Mouse (Mus musculus) heart, embryonic 15.5 days (tissue): ENCODE measurements at regions not wholly inside any gene's neighbourhood (a gene's known extent, or its start where the extent isn't known, plus 50 kb on each side); places are given as distances from the start of the nearest gene placed in this dataset.

Experiments
- ATAC-seq: fragments of 200-750 bp; cut with Nextera tagmentation; replicated peaks from 2 replicates; pipeline ENCODE4 v1.8.0; 2017; ENCODE audit warnings: low read depth, moderate TSS enrichment; ENCODE audit not compliant: insufficient number of reproducible peaks, insufficient read depth, low FRiP score
- H3K27ac ChIP-seq: fragments of 300-500 bp; sonication (generic); 2 replicates; pipeline ENCODE4 v1.5.1; 2015; ENCODE audit warnings: mild to moderate bottlenecking, inconsistent platforms
- H3K27me3 ChIP-seq: fragments of 300-500 bp; sonication (generic); 2 replicates; pipeline ENCODE4 v1.6.1; 2015; ENCODE audit warnings: inconsistent platforms
- H3K36me3 ChIP-seq: fragments of 300-500 bp; sonication (generic); 2 replicates; pipeline ENCODE4 v1.6.1; 2015; ENCODE audit warnings: mild to moderate bottlenecking, inconsistent platforms
- H3K4me1 ChIP-seq: fragments of 300-500 bp; sonication (generic); replicated peaks from 2 replicates; pipeline ENCODE4 v1.6.1; 2015; ENCODE audit warnings: inconsistent platforms
- H3K4me2 ChIP-seq: fragments of 300-500 bp; sonication (generic); 2 replicates; pipeline ENCODE4 v1.6.1; 2015; ENCODE audit warnings: inconsistent platforms, mild to moderate bottlenecking, moderate library complexity
- H3K4me3 ChIP-seq: fragments of 300-500 bp; sonication (generic); 2 replicates; pipeline ENCODE4 v1.5.1; 2015; ENCODE audit warnings: mild to moderate bottlenecking, inconsistent platforms
- H3K9ac ChIP-seq: fragments of 300-500 bp; sonication (generic); 2 replicates; pipeline ENCODE4 v1.6.1; 2015; ENCODE audit warnings: mild to moderate bottlenecking, inconsistent platforms
- H3K9me3 ChIP-seq: fragments of 300-500 bp; sonication (generic); replicated peaks from 2 replicates; pipeline ENCODE4 v1.6.1; 2016; ENCODE audit warnings: inconsistent platforms
- WGBS: fragments of 180-500 bp; shearing (Covaris S2); methylation state at CpG from one replicate; pipeline ENCODE4 v1.1.7; 2015; ENCODE audit warnings: mixed read lengths; 5-methylcytosine and 5-hydroxymethylcytosine counted together

- Histone ChIP-seq H3K9me3 (no peaks in the 10 kb centered on the region), H3K27ac (no peak overlapping the region), H3K36me3 (no peaks in the 10 kb centered on the region), H3K27me3 (no peaks in the 10 kb centered on the region), H3K9ac (no peak overlapping the region), H3K4me3 (no peak overlapping the region), H3K4me1 (no peaks in the 10 kb centered on the region), H3K4me2 (no peak overlapping the region)
- WGBS: 61% methylated on average over 4 of the region's 4 CpGs
- ATAC-seq: no peak
Measured at GRCm38 (mm10) chr11:90088473-90088872, 58.3 kb downstream of the Tmem100 start.

GRCm38 (mm10) chr11:90094052-90094451, 63.9 kb downstream of the Tmem100 start:
- ATAC-seq: no peak
- whole genome bisulfite sequencing: 28% methylated on average over 7 of the region's 7 CpGs
- Histone ChIP-seq H3K9ac (no peak overlapping the region), H3K4me1 (peaks cover 3% of the 10 kb centered on the region; the same call in 1 of the 2 replicates), H3K4me2 (no peak overlapping the region), H3K36me3 (no peaks in the 10 kb centered on the region), H3K9me3 (no peaks in the 10 kb centered on the region), H3K27me3 (no peaks in the 10 kb centered on the region), H3K27ac (peak overlapping the region; percentile 15; the same call in 1 of the 2 replicates), H3K4me3 (no peak overlapping the region)

GRCm38 (mm10) chr11:90094700-90095355, 64.7 kb downstream of the Tmem100 start:
- H3K4me2 ChIP-seq: no peak overlapping the region
- H3K4me3 ChIP-seq: no peak overlapping the region
- no peaks in the 10 kb centered on the region for H3K36me3 ChIP-seq
- no peaks in the 10 kb centered on the region for H3K27me3 ChIP-seq
- no peak for ATAC-seq
- WGBS: 68% methylated on average over 7 of the region's 7 CpGs
- H3K9me3 ChIP-seq: no peaks in the 10 kb centered on the region
- H3K9ac ChIP-seq: no peak overlapping the region
- peak overlapping the region; percentile 15; the same call in 1 of the 2 replicates for H3K27ac ChIP-seq
- H3K4me1 ChIP-seq: peaks cover 6% of the 10 kb centered on the region; the same call in 1 of the 2 replicates

- no peaks in the 10 kb centered on the region for H3K9me3 ChIP-seq
- no peak overlapping the region for H3K9ac ChIP-seq
- peaks cover 20% of the 10 kb centered on the region for H3K4me1 ChIP-seq
- no peak for ATAC-seq
- H3K4me2 ChIP-seq: no peak overlapping the region
- 56% methylated on average over 7 of the region's 7 CpGs for WGBS
- no peaks in the 10 kb centered on the region for H3K27me3 ChIP-seq
- H3K36me3 ChIP-seq: no peaks in the 10 kb centered on the region
- H3K27ac ChIP-seq: no peak overlapping the region
- H3K4me3 ChIP-seq: no peak overlapping the region
Measured at GRCm38 (mm10) chr11:90098471-90098870, 68.3 kb downstream of the Tmem100 start.

GRCm38 (mm10) chr11:90099178-90099577, 69.0 kb downstream of the Tmem100 start:
- H3K9me3 ChIP-seq: no peaks in the 10 kb centered on the region
- no peak overlapping the region for H3K4me3 ChIP-seq
- no peaks in the 10 kb centered on the region for H3K27me3 ChIP-seq
- H3K9ac ChIP-seq: no peak overlapping the region
- WGBS: 56% methylated on average over 1 of the region's 1 CpGs
- H3K27ac ChIP-seq: no peak overlapping the region
- H3K4me1 ChIP-seq: peaks cover 20% of the 10 kb centered on the region
- no peaks in the 10 kb centered on the region for H3K36me3 ChIP-seq
- H3K4me2 ChIP-seq: no peak overlapping the region
- no peak for ATAC-seq

GRCm38 (mm10) chr11:90100161-90100560, 70.0 kb downstream of the Tmem100 start:
- Histone ChIP-seq H3K27me3 (no peaks in the 10 kb centered on the region), H3K27ac (no peak overlapping the region), H3K9me3 (no peaks in the 10 kb centered on the region), H3K36me3 (no peaks in the 10 kb centered on the region), H3K4me3 (no peak overlapping the region), H3K9ac (no peak overlapping the region), H3K4me1 (peaks cover 20% of the 10 kb centered on the region), H3K4me2 (no peak overlapping the region)
- ATAC-seq: no peak
- 75% methylated on average over 2 of the region's 2 CpGs for WGBS

GRCm38 (mm10) chr11:90101284-90101683, 71.1 kb downstream of the Tmem100 start:
- Histone ChIP-seq H3K9ac (no peak overlapping the region), H3K27ac (peak overlapping the region; percentile 48), H3K36me3 (no peaks in the 10 kb centered on the region), H3K4me1 (peaks cover 22% of the 10 kb centered on the region), H3K27me3 (no peaks in the 10 kb centered on the region), H3K9me3 (no peaks in the 10 kb centered on the region), H3K4me3 (no peak overlapping the region), H3K4me2 (no peak overlapping the region)
- ATAC-seq: peak; percentile 82
- 27% methylated on average over 8 of the region's 8 CpGs for WGBS

GRCm38 (mm10) chr11:90106063-90106798, 76.1 kb downstream of the Tmem100 start:
- H3K9me3 ChIP-seq: no peaks in the 10 kb centered on the region
- no peak; the same call in 1 of the 2 replicates for ATAC-seq
- no peak overlapping the region for H3K4me3 ChIP-seq
- H3K27ac ChIP-seq: peak overlapping the region; percentile 45; the same call in 1 of the 2 replicates
- no peaks in the 10 kb centered on the region for H3K36me3 ChIP-seq
- no peak overlapping the region for H3K4me2 ChIP-seq
- WGBS: 31% methylated on average over 12 of the region's 12 CpGs
- H3K27me3 ChIP-seq: no peaks in the 10 kb centered on the region
- H3K4me1 ChIP-seq: peaks cover 8% of the 10 kb centered on the region
- H3K9ac ChIP-seq: no peak overlapping the region

- no peaks in the 10 kb centered on the region for H3K36me3 ChIP-seq
- H3K27me3 ChIP-seq: no peaks in the 10 kb centered on the region
- H3K4me1 ChIP-seq: peaks cover 4% of the 10 kb centered on the region
- WGBS: 42% methylated on average over 2 of the region's 2 CpGs
- H3K4me2 ChIP-seq: no peak overlapping the region
- H3K27ac ChIP-seq: no peak overlapping the region
- ATAC-seq: no peak
- no peak overlapping the region for H3K9ac ChIP-seq
- no peaks in the 10 kb centered on the region for H3K9me3 ChIP-seq
- no peak overlapping the region for H3K4me3 ChIP-seq
Measured at GRCm38 (mm10) chr11:90109681-90110111, 77.8 kb upstream of the Gm45716 start.

GRCm38 (mm10) chr11:90110170-90110569, 77.3 kb upstream of the Gm45716 start:
- H3K27me3 ChIP-seq: no peaks in the 10 kb centered on the region
- H3K27ac ChIP-seq: no peak overlapping the region
- H3K9ac ChIP-seq: no peak overlapping the region
- H3K4me3 ChIP-seq: no peak overlapping the region
- H3K4me1 ChIP-seq: peaks cover 4% of the 10 kb centered on the region
- 81% methylated on average over 3 of the region's 3 CpGs for WGBS
- no peak for ATAC-seq
- H3K9me3 ChIP-seq: no peaks in the 10 kb centered on the region
- no peaks in the 10 kb centered on the region for H3K36me3 ChIP-seq
- no peak overlapping the region for H3K4me2 ChIP-seq

- no peaks in the 10 kb centered on the region for H3K36me3 ChIP-seq
- H3K27ac ChIP-seq: no peak overlapping the region
- H3K9me3 ChIP-seq: no peaks in the 10 kb centered on the region
- H3K4me2 ChIP-seq: no peak overlapping the region
- H3K4me1 ChIP-seq: peaks cover under 1% of the 10 kb centered on the region; the same call in 1 of the 2 replicates
- no peak for ATAC-seq
- H3K27me3 ChIP-seq: no peaks in the 10 kb centered on the region
- 81% methylated on average over 7 of the region's 7 CpGs for WGBS
- no peak overlapping the region for H3K9ac ChIP-seq
- no peak overlapping the region for H3K4me3 ChIP-seq
Measured at GRCm38 (mm10) chr11:90112174-90112573, 75.3 kb upstream of the Gm45716 start.
